Mouse (Mus musculus) lung, embryonic 15.5 days (tissue): ENCODE measurements around the gene Cd44. TPM values are rescaled to one million over a fixed set of nuclear protein-coding genes. Genes with fewer than 3 reads are reported as not detected.

ENCODE experiments used
- ATAC-seq: fragments of 200-750 bp; cut with Nextera tagmentation; 2 replicates; pipeline ENCODE4 v1.8.0; 2017; ENCODE audit warnings: moderate number of reproducible peaks, borderline replicate concordance; ENCODE audit not compliant: low FRiP score, low TSS enrichment; ENCODE audit errors: extremely low read depth
- H3K27ac ChIP-seq: fragments of 300-500 bp; sonication (generic); 2 replicates; pipeline ENCODE4 v1.5.1; 2015; ENCODE audit warnings: moderate library complexity, mild to moderate bottlenecking, inconsistent platforms
- H3K27me3 ChIP-seq: fragments of 300-500 bp; sonication (generic); 2 replicates; pipeline ENCODE4 v1.6.1; 2015; ENCODE audit warnings: inconsistent platforms
- H3K36me3 ChIP-seq: fragments of 300-500 bp; sonication (generic); 2 replicates; pipeline ENCODE4 v1.6.1; 2015; ENCODE audit warnings: inconsistent platforms
- H3K4me1 ChIP-seq: fragments of 300-500 bp; sonication (generic); 2 replicates; pipeline ENCODE4 v1.6.1; 2015; ENCODE audit warnings: inconsistent platforms
- H3K4me2 ChIP-seq: fragments of 300-500 bp; sonication (generic); 2 replicates; pipeline ENCODE4 v1.6.1; 2015; ENCODE audit warnings: inconsistent platforms, mild to moderate bottlenecking, moderate library complexity
- H3K4me3 ChIP-seq: fragments of 300-500 bp; sonication (generic); 2 replicates; pipeline ENCODE4 v1.5.1; 2015; ENCODE audit warnings: mild to moderate bottlenecking, inconsistent platforms
- H3K9ac ChIP-seq: fragments of 300-500 bp; sonication (generic); 2 replicates; pipeline ENCODE4 v1.6.1; 2015; ENCODE audit warnings: inconsistent platforms
- H3K9me3 ChIP-seq: fragments of 300-500 bp; sonication (generic); 2 replicates; pipeline ENCODE4 v1.6.1; 2016; ENCODE audit warnings: inconsistent platforms
- WGBS: fragments of 180-500 bp; shearing (Covaris S2); methylation state at CpG from one replicate; pipeline ENCODE4 v1.1.7; 2015; 5-methylcytosine and 5-hydroxymethylcytosine counted together
- polyA plus RNA-seq: library from polyadenylated mRNA; unstranded; fragments of >200 nt; fragmentation: Nextera tagmentation; extraction: Ambion mirVana; gene quantifications from 2 replicates; pipeline ENCODE4 v1.2.1, GENCODE M21; 2015

The Cd44 gene
- polyA plus RNA-seq, 1 experiment from 2014 or later, result 30.9 TPM

DNA sequence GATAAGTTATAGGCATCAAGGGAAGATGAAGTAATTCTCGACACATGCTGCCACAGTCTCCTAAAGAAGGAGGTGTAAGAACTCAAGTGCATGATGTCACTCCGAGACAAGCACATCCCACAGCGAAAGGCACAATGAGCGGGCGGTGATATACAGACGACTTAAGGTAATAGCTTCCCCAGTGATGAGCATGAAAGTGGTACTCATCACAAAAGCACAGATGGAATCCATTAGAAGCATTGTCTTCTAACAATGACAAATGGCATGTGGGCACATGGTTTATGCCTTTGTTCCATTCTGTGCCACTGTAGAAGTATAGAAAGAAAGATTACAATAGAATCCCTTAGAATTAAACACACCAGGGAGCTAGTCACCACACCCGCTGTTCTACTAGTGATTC is 63.3 kb downstream of the Cd44 start:
- ATAC-seq, result no peak
- H3K27me3 ChIP-seq, result no peaks in the 10 kb centered on the region
- no peak overlapping the region for H3K27ac ChIP-seq
- H3K36me3 ChIP-seq, result peaks cover 9% of the 10 kb centered on the region; the same call in 1 of the 2 replicates
- H3K4me3 ChIP-seq, result no peak overlapping the region
- no peaks in the 10 kb centered on the region for H3K9me3 ChIP-seq
- 88% methylated on average over 7 of the region's 7 CpGs for WGBS
- H3K4me2 ChIP-seq, result no peak overlapping the region
- H3K9ac ChIP-seq, result no peak overlapping the region
- no peaks in the 10 kb centered on the region for H3K4me1 ChIP-seq

DNA sequence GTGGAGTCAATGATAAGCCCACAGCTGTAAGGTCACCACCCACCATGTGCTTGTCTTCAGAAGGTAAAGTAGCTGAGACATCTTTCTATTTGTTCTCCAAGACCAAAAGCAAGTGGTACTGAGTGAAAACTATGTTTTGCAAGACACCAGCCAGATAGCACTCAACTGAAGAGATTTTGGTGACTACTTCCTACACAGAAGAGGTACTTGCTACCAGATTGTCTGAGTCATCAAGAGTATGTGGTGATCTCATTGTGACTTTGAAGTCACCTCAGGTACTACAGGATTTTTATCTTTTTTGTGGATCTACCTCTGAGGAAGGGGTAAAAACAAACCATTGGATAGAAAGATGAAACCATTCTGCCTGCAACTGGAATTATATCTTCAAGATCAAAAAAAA is 69.9 kb downstream of the Cd44 start:
- H3K4me1 ChIP-seq, result no peaks in the 10 kb centered on the region
- no peak for ATAC-seq
- H3K4me3 ChIP-seq, result no peak overlapping the region
- no peak overlapping the region for H3K4me2 ChIP-seq
- no peak overlapping the region for H3K27ac ChIP-seq
- H3K9me3 ChIP-seq, result no peaks in the 10 kb centered on the region
- no peak overlapping the region for H3K9ac ChIP-seq
- H3K36me3 ChIP-seq, result peaks cover 15% of the 10 kb centered on the region; the same call in 1 of the 2 replicates
- no peaks in the 10 kb centered on the region for H3K27me3 ChIP-seq

DNA sequence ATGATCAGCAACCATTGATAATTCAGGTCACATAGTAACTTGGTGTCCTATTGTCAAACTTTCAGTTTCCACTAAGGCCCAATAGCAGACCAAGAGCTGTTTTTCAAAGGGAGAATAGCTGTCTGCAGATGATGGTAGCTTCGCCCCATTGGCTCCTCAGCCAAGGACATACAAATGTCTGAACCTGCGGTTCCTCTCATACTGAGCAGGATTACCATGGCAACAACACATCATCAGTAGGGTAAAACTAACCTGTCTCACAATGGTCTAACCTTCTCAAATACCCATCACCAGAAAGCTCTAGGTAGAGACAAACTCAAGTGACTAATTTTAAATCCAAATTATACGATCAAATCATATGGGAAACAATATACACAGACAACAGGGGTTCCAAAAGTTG is 72.3 kb downstream of the Cd44 start:
- no peak overlapping the region for H3K4me2 ChIP-seq
- no peak for ATAC-seq
- 85% methylated on average over 3 of the region's 3 CpGs for WGBS
- H3K27ac ChIP-seq, result no peak overlapping the region
- H3K4me1 ChIP-seq, result no peaks in the 10 kb centered on the region
- H3K9ac ChIP-seq, result no peak overlapping the region
- no peaks in the 10 kb centered on the region for H3K27me3 ChIP-seq
- H3K4me3 ChIP-seq, result no peak overlapping the region
- no peaks in the 10 kb centered on the region for H3K9me3 ChIP-seq
- peaks cover 20% of the 10 kb centered on the region for H3K36me3 ChIP-seq

DNA sequence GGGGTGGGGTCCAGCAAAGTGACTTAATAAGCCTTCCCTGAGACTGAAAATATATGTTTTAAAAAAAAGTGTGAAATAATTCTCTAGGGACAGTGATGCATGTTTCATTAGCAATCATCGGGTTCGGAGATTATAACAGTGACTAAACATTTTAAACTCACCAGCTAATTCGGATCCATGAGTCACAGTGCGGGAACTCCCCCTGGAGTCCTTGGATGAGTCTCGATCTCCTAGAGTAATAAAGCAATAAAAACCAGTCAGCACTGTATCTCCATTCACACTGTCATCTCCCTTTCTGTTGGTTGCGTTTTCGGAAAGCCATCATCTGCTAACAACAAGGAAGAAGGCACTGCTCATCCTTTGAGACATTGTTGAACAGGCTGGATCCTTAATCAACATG is 73.1 kb downstream of the Cd44 start:
- Histone ChIP-seq H3K4me3 (no peak overlapping the region), H3K27me3 (no peaks in the 10 kb centered on the region), H3K4me2 (no peak overlapping the region), H3K4me1 (no peaks in the 10 kb centered on the region), H3K9ac (no peak overlapping the region), H3K27ac (no peak overlapping the region), H3K36me3 (peaks cover 23% of the 10 kb centered on the region), H3K9me3 (no peaks in the 10 kb centered on the region)
- no peak for ATAC-seq
- WGBS, result 88% methylated on average over 7 of the region's 7 CpGs

DNA sequence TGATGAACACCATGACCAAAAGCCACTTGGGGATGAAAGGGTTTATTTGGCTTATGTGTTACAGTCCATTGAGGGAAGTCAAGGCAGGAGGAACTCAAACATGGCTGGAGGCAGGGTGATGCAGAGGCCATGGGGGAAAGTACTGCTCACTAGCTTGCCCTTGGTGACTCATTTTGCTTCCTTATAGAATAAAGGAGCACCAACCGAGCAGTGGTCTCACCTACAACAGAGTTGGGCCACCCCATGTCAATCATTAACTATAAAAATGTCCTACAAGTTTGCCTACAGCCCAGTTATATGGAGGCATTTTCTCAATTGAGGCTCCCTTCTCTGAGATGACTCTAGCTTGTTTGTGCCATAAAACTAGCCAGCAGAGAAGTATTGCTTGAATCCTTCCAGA is 73.6 kb downstream of the Cd44 start:
- Histone ChIP-seq H3K4me1 (no peaks in the 10 kb centered on the region), H3K9ac (no peak overlapping the region), H3K9me3 (no peaks in the 10 kb centered on the region), H3K4me3 (no peak overlapping the region), H3K27ac (no peak overlapping the region), H3K4me2 (no peak overlapping the region), H3K36me3 (peaks cover 23% of the 10 kb centered on the region), H3K27me3 (no peaks in the 10 kb centered on the region)
- WGBS, result 48% methylated on average over 1 of the region's 1 CpGs
- ATAC-seq, result no peak

DNA sequence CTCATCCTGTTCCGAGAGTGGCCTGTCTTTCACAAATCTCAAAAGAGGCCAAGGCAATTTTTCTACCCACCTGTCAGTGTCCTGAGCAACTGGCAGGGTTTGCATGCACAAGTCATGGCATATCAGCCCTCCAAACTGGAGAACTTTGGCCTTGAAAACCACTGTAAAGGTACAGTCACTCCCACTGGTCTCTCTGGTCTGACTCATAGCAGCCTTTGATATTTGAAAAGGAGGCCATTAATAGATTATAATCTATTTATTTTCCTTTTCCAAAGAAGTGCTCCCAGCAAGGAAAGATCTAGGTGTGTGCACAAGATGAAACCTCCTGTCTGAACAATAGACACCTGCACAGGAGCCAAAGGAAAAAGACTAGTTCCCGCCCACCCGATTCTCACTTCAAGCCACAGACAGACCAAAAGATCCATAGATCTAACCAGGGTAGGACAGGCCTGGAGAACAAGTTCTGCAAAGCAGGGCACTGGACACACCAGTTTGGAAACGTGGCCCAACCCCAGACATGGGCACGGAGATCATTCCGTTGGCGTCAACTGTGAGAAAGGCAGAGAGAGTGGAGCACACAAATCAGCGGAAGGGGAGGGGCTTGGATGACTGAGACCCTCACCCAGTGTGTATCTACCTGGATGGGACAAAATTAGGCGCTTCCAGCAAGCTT is 75.4 kb downstream of the Cd44 start:
- Histone ChIP-seq H3K9ac (no peak overlapping the region), H3K9me3 (no peaks in the 10 kb centered on the region), H3K36me3 (peaks cover 26% of the 10 kb centered on the region), H3K27ac (no peak overlapping the region), H3K4me2 (no peak overlapping the region), H3K27me3 (no peaks in the 10 kb centered on the region), H3K4me1 (no peaks in the 10 kb centered on the region), H3K4me3 (no peak overlapping the region)
- WGBS, result 87% methylated on average over 9 of the region's 9 CpGs
- no peak for ATAC-seq

DNA sequence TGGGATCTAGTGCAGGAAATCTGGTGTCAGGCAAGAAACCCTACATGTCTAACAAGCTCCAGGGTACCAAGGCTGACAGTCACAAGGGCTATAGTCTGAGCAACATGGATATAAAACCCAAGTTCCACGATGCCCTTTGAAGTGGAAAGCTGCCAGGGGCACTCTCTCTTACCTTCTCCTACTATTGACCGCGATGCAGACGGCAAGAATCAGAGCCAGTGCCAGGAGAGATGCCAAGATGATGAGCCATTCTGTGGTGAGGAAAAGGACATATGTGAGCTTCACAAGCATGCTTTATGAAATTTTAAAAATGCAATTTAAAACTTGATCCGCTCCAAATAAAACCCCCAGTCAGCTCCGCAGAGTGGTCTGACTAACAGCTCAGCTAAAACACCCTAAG is 79.4 kb downstream of the Cd44 start:
- 92% methylated on average over 6 of the region's 6 CpGs for WGBS
- no peaks in the 10 kb centered on the region for H3K4me1 ChIP-seq
- H3K4me3 ChIP-seq, result no peak overlapping the region
- no peaks in the 10 kb centered on the region for H3K9me3 ChIP-seq
- H3K4me2 ChIP-seq, result no peak overlapping the region
- ATAC-seq, result no peak
- peaks cover 21% of the 10 kb centered on the region for H3K36me3 ChIP-seq
- H3K27ac ChIP-seq, result no peak overlapping the region
- no peaks in the 10 kb centered on the region for H3K27me3 ChIP-seq
- no peak overlapping the region for H3K9ac ChIP-seq

DNA sequence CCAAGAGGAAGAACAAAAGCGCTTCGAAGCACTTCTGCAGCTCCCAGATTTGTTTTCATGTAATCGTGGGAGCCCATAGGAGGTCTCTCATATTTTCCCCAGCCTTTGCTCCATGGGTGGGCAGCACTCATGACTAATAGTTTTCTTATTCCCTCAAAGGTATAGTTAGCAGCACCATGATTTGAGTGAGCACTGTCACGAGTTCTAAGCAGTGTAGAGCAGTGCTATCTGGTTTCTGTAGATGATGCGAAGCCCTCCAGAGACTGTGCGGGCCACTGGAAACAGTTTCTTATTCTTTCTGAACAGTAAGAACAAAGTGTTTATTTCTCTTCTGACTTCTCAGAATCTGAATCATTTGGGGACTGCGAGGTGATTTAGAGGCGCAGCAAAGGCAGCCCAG is 80.7 kb downstream of the Cd44 start:
- H3K27ac ChIP-seq, result no peak overlapping the region
- WGBS, result 79% methylated on average over 8 of the region's 8 CpGs
- no peak overlapping the region for H3K4me3 ChIP-seq
- no peaks in the 10 kb centered on the region for H3K27me3 ChIP-seq
- H3K9me3 ChIP-seq, result no peaks in the 10 kb centered on the region
- no peak overlapping the region for H3K4me2 ChIP-seq
- H3K36me3 ChIP-seq, result peaks cover 21% of the 10 kb centered on the region
- no peaks in the 10 kb centered on the region for H3K4me1 ChIP-seq
- H3K9ac ChIP-seq, result no peak overlapping the region
- no peak for ATAC-seq

DNA sequence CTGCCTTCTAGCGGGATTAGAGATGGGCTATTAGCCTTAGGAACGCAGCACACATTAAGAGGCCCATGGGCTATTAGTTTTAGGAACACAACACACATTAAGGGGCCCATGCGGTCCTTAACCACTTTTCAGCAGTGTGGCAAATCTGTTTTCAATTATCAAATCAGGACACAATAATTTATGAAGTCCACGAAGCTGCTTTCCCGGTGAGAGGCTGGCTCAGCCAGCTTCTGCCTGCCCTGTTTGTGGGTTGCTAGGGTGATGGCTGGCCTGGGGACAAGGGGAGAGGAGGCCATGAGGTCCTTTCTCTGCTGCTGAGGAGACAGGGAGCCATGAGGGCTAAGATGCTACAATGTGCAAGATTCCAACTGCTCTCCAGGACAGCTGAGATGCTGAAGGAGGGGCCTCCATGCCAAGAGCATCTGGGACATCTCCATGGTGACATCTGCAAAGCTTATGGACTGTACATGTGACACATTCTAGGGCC is 81.2 kb downstream of the Cd44 start:
- Histone ChIP-seq H3K27ac (no peak overlapping the region), H3K4me3 (no peak overlapping the region), H3K9ac (no peak overlapping the region), H3K4me2 (no peak overlapping the region), H3K36me3 (peaks cover 21% of the 10 kb centered on the region), H3K9me3 (no peaks in the 10 kb centered on the region), H3K4me1 (no peaks in the 10 kb centered on the region), H3K27me3 (no peaks in the 10 kb centered on the region)
- WGBS, result 69% methylated on average over 5 of the region's 5 CpGs
- 0 out of 2 replicates have a peak, but pooled peaks have one; percentile 57 for ATAC-seq

DNA sequence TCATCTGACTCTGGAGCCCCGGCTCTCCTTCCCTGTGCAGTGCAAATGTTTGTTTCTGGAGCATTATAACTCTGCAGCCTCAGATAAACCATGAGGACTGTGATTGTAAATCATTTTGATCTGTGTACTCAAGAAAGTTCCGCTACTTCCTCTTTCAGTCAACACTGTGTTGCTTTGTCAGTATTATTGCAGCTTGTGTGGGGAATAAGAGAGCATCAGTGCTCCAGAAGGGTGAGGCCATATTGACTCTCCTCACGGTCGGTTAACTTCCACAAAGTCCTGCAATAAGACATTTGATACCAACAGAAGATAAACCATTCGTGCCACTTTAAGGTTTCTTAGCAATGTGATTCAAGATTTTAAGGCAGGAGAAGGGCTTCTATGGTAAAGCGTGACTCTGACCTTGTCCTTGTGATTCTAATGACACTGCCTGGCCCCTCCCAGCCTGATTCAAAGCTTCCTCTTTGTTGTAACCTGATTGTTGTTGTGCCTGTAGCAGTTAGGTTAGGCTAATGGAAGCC is 86.1 kb downstream of the Cd44 start:
- ATAC-seq, result no peak
- Histone ChIP-seq H3K9ac (no peak overlapping the region), H3K27me3 (no peaks in the 10 kb centered on the region), H3K4me1 (no peaks in the 10 kb centered on the region), H3K27ac (peak overlapping the region; percentile 61), H3K4me2 (no peak overlapping the region), H3K4me3 (no peak overlapping the region), H3K9me3 (no peaks in the 10 kb centered on the region), H3K36me3 (peaks cover 8% of the 10 kb centered on the region; the same call in 1 of the 2 replicates)
- 28% methylated on average over 6 of the region's 6 CpGs for WGBS

DNA sequence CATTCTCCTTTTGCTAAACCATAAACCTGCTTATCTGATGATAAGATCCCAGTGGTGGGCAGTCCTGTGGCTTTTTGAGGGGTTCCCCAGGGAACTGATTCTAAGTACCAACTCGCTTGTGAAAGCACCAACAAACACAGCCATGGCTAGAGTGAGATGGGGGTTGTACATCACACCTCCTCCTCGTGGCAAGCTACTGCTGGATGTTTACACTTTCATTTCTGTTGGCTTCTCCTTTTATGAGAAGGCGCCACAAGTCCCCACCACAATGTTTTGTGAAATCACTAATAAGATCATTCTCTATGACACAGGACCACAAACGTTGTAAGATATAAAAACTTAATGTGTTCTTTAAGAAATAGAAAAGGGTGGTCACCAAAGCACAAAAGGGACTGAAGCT is 88.7 kb downstream of the Cd44 start:
- Histone ChIP-seq H3K4me1 (no peaks in the 10 kb centered on the region), H3K9me3 (no peaks in the 10 kb centered on the region), H3K4me3 (no peak overlapping the region), H3K27me3 (no peaks in the 10 kb centered on the region), H3K4me2 (no peak overlapping the region), H3K9ac (no peak overlapping the region), H3K27ac (no peak overlapping the region), H3K36me3 (no peaks in the 10 kb centered on the region)
- WGBS, result 63% methylated on average over 4 of the region's 4 CpGs
- no peak for ATAC-seq

DNA sequence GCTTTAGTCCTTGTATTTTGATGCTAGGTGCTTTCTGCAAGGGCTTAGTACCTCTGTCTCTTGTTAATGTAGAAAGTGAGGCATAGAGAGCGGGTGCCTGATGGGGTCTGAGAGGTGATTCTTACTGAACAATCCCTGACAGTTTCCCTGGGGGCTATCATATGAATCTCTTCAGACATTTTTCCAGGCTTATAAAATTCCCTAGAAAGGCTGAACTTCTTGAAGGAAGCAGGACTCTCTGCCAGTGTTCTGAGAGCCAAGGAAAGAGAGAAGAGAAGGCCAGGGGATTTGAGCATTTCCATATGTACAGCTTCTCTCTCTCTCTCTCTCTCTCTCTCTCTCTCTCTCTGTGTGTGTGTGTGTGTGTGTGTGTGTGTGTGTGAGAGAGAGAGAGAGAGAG is 92.0 kb downstream of the Cd44 start:
- Histone ChIP-seq H3K27ac (no peak overlapping the region), H3K4me2 (no peak overlapping the region), H3K9ac (no peak overlapping the region), H3K36me3 (no peaks in the 10 kb centered on the region), H3K4me3 (no peak overlapping the region), H3K27me3 (no peaks in the 10 kb centered on the region), H3K9me3 (no peaks in the 10 kb centered on the region), H3K4me1 (peaks cover 7% of the 10 kb centered on the region; the same call in 1 of the 2 replicates)
- no peak for ATAC-seq
- WGBS, result 83% methylated on average over 1 of the region's 1 CpGs
